Mouse (Mus musculus): ENCODE results near the gene Ubl7. TPM values are rescaled to one million over a fixed set of nuclear protein-coding genes. Genes with fewer than 3 reads are reported as not detected.

Gene Ubl7
- total and polyA plus RNA-seq, 3 experiments = 24.7 to 81.1 (median 37.3) TPM

GRCm38 (mm10) chr9:57867236-57867635 lies 43.5 kb upstream of the Ubl7 start:
- H3K9me3 ChIP-seq (replicated peaks; ENCODE audit: low read length) = no peaks in the 10 kb centered on the region
- H3K4me2 ChIP-seq (ENCODE audit: insufficient read depth, low read depth, poor library complexity, severe bottlenecking) = no peak overlapping the region
- no peak overlapping the region for H3K27ac ChIP-seq (ENCODE audit: insufficient read depth, low read depth)
- H3K79me2 ChIP-seq (replicated peaks; ENCODE audit: control insufficient read depth, extremely low read depth, insufficient read depth, poor library complexity, severe bottlenecking) = no peaks in the 10 kb centered on the region
- TF ChIP-seq USF2 (conservative IDR thresholded peaks at IDR 0.05; ENCODE audit: low read depth, low read length) = no peak
- TF ChIP-seq ELF1 (IDR thresholded peaks at IDR 0.05; ENCODE audit: low read depth, low read length) = no peak
- no peak for TF ChIP-seq JUND (conservative IDR thresholded peaks at IDR 0.05; ENCODE audit: low read depth, low read length)
- no peak for TF ChIP-seq CHD2 (IDR thresholded peaks at IDR 0.05; ENCODE audit: low read length)
- TF ChIP-seq EP300 (IDR thresholded peaks at IDR 0.05; ENCODE audit: low read length) = no peak
- no peak for TF ChIP-seq ZMIZ1 (IDR thresholded peaks at IDR 0.05; ENCODE audit: low read depth, low read length)
- TF ChIP-seq TCF12 (IDR thresholded peaks at IDR 0.05; ENCODE audit: low read depth, low read length) = no peak
- TF ChIP-seq UBTF (IDR thresholded peaks at IDR 0.05; ENCODE audit: low read depth, low read length) = no peak
- TF ChIP-seq E2F4 (IDR thresholded peaks at IDR 0.05; ENCODE audit: insufficient replicate concordance, low read depth, low read length) = no peak
- no peak for TF ChIP-seq JUN (IDR thresholded peaks at IDR 0.05; ENCODE audit: insufficient read depth, low read depth, low read length)
- TF ChIP-seq ETS1 (conservative IDR thresholded peaks at IDR 0.05; ENCODE audit: low read depth, low read length) = no peak
- TF ChIP-seq MYC (IDR thresholded peaks at IDR 0.05; ENCODE audit: low read depth, low read length) = no peak
- no peak for TF ChIP-seq SIN3A (IDR thresholded peaks at IDR 0.05; ENCODE audit: low read length)
- TF ChIP-seq BHLHE40 (IDR thresholded peaks at IDR 0.05; ENCODE audit: low read depth, low read length) = no peak
- no peak for TF ChIP-seq CHD1 (IDR thresholded peaks at IDR 0.05; ENCODE audit: low read depth, low read length)
- no peak for TF ChIP-seq POLR2AphosphoS2 (IDR thresholded peaks at IDR 0.05; ENCODE audit: low read depth, low read length)
- TF ChIP-seq ZNF384 (IDR thresholded peaks at IDR 0.05; ENCODE audit: low read depth, low read length) = no peak
- peaks cover 0 to 7% of the 10 kb centered on the region in 2 experiments; a peak in 2 of 4 replicates for H3K4me1 ChIP-seq (ENCODE audit: control insufficient read depth in 1 of 2, insufficient read depth in 2 of 2)
- no peaks in the 10 kb centered on the region for H3K27me3 ChIP-seq (replicated peaks)
- H3K36me3 ChIP-seq (replicated peaks in 1 of 2; ENCODE audit: control insufficient read depth in 1 of 2, insufficient read depth in 1 of 2, low read length in 1 of 2) = no peaks in the 10 kb centered on the region
- dilution Hi-C loops (cut with MboI; ENCODE audit: extremely low pct_ligation_motif_present, extremely low pct_unique_long_range_greater_than_20kb, low sequenced_read_pairs) = no loop called here
- in situ Hi-C loops (cut with MboI; ENCODE audit: low pct_ligation_motif_present, low pct_unique_long_range_greater_than_20kb, low sequenced_read_pairs) = no loop called here
- DNase-seq (ENCODE audit: extremely low read depth) = no peak
- no peak overlapping the region for H3K9ac ChIP-seq (ENCODE audit: insufficient read depth, low read depth)
- no peak overlapping the region for H3K4me3 ChIP-seq (replicated peaks in 1 of 3; ENCODE audit: low read depth in 2 of 3, low read length in 2 of 3, poor library complexity in 1 of 3)

- Histone ChIP-seq H3K4me3 (replicated peaks in 1 of 3; ENCODE audit: low read depth in 2 of 3, low read length in 2 of 3, poor library complexity in 1 of 3) (no peak overlapping the region), H3K79me2 (replicated peaks; ENCODE audit: control insufficient read depth, extremely low read depth, insufficient read depth, poor library complexity, severe bottlenecking) (no peaks in the 10 kb centered on the region), H3K9me3 (replicated peaks; ENCODE audit: low read length) (no peaks in the 10 kb centered on the region), H3K9ac (ENCODE audit: insufficient read depth, low read depth) (no peak overlapping the region), H3K4me2 (ENCODE audit: insufficient read depth, low read depth, poor library complexity, severe bottlenecking) (no peak overlapping the region), H3K36me3 (replicated peaks in 1 of 2; ENCODE audit: control insufficient read depth in 1 of 2, insufficient read depth in 1 of 2, low read length in 1 of 2) (no peaks in the 10 kb centered on the region), H3K4me1 (ENCODE audit: control insufficient read depth in 1 of 2, insufficient read depth in 2 of 2) (peaks cover 0 to 4% of the 10 kb centered on the region in 2 experiments; a peak in 1 of 4 replicates), H3K27ac (ENCODE audit: insufficient read depth, low read depth) (no peak overlapping the region), H3K27me3 (replicated peaks) (no peaks in the 10 kb centered on the region)
- dilution Hi-C loops (cut with MboI; ENCODE audit: extremely low pct_ligation_motif_present, extremely low pct_unique_long_range_greater_than_20kb, low sequenced_read_pairs) = no loop called here
- DNase-seq (ENCODE audit: extremely low read depth) = no peak
- no peak for TF ChIP-seq TBP (conservative IDR thresholded peaks at IDR 0.05; ENCODE audit: low read depth, low read length)
- no peak for TF ChIP-seq RAD21 (IDR thresholded peaks at IDR 0.05; ENCODE audit: low read depth, low read length)
- TF ChIP-seq KAT2A (IDR thresholded peaks at IDR 0.05; ENCODE audit: insufficient replicate concordance, low read length) = no peak
- in situ Hi-C loops (cut with MboI; ENCODE audit: low pct_ligation_motif_present, low pct_unique_long_range_greater_than_20kb, low sequenced_read_pairs) = no loop called here
Observed at GRCm38 (mm10) chr9:57867880-57868279, 42.9 kb upstream of the Ubl7 start.
